Mouse (Mus musculus) ES-E14 (cell line): ENCODE results near the gene Cfl1. TPM values are rescaled to one million over a fixed set of nuclear protein-coding genes. Genes with fewer than 3 reads are reported as not detected.
"Not testable (repeated sequence)": the region's sequence is repeated elsewhere in the genome, so short reads cannot be mapped to it uniquely, and the experiment has no call there.

ENCODE experiments used
- DNase-seq: peaks from one replicate; pipeline ENCODE4 v3.0.0-alpha.2; 2013; ENCODE audit warnings: low read depth, low spot score
- H3K27ac ChIP-seq: 2 replicates; pipeline ENCODE4 v1.5.1; 2012; ENCODE audit warnings: low read depth, mild to moderate bottlenecking, low read length, moderate library complexity, mixed read lengths; ENCODE audit not compliant: poor library complexity, insufficient read depth, severe bottlenecking
- H3K36me3 ChIP-seq: 2 replicates; pipeline ENCODE4 v1.6.1; 2012; ENCODE audit warnings: mild to moderate bottlenecking, low read length, moderate library complexity, mixed read lengths; ENCODE audit not compliant: control insufficient read depth, poor library complexity, insufficient read depth, severe bottlenecking
- H3K4me1 ChIP-seq, 2 experiments: fragments of 150-350 bp in 1 of 2; sonication (generic) in 1 of 2; 2 replicates each; pipeline ENCODE4 v1.6.1; 2012; ENCODE audit warnings: low read length in 2 of 2, mild to moderate bottlenecking in 1 of 2, mixed read lengths in 1 of 2; ENCODE audit not compliant: control insufficient read depth in 2 of 2, insufficient read depth in 2 of 2, poor library complexity in 1 of 2
- H3K4me3 ChIP-seq, 2 experiments: fragments of 150-350 bp in 1 of 2; sonication (generic) in 1 of 2; 2 replicates each; pipeline ENCODE4 v1.5.1; 2012; ENCODE audit warnings: low read length in 2 of 2, low read depth in 1 of 2, mild to moderate bottlenecking in 1 of 2, mixed read lengths in 1 of 2; ENCODE audit not compliant: insufficient read depth in 1 of 2, poor library complexity in 1 of 2, severe bottlenecking in 1 of 2
- H3K9ac ChIP-seq: 2 replicates; pipeline ENCODE4 v1.6.1; 2012; ENCODE audit warnings: low read depth, mild to moderate bottlenecking, low read length, mixed read lengths; ENCODE audit not compliant: poor library complexity, insufficient read depth, severe bottlenecking
- H3K9me3 ChIP-seq: fragments of 150-350 bp; sonication (generic); 2 replicates; pipeline ENCODE4 v1.6.1; 2012; ENCODE audit warnings: low read depth, mild to moderate bottlenecking, low read length; ENCODE audit not compliant: control insufficient read depth, insufficient read depth
- CHD2 ChIP-seq: IDR thresholded peaks from 2 replicates; pipeline ENCODE4 v1.6.1; 2014; ENCODE audit warnings: mild to moderate bottlenecking, low read depth, low read length, inconsistent platforms
- HCFC1 ChIP-seq: IDR thresholded peaks from 2 replicates; pipeline ENCODE4 v1.6.1; 2012; ENCODE audit warnings: low read length, inconsistent platforms, borderline replicate concordance; ENCODE audit not compliant: insufficient read depth
- MAFK ChIP-seq: IDR thresholded peaks from 2 replicates; pipeline ENCODE4 v1.6.1; 2014; ENCODE audit warnings: mild to moderate bottlenecking, low read depth, low read length, inconsistent platforms; ENCODE audit not compliant: insufficient read depth
- ZC3H11A ChIP-seq: IDR thresholded peaks from 2 replicates; pipeline ENCODE4 v1.6.1; 2012; ENCODE audit warnings: low read depth, mild to moderate bottlenecking, inconsistent platforms, low read length, borderline replicate concordance
- ZNF384 ChIP-seq: IDR thresholded peaks from 2 replicates; pipeline ENCODE4 v1.6.1; 2012; ENCODE audit warnings: low read depth, low read length, inconsistent platforms
- in situ Hi-C, 2 experiments: fragments of 600-800 bp; cut with MboI; formaldehyde crosslinking; loops; one replicate each; pipeline ENCODE4 v1.15.1; 2025; ENCODE audit warnings: low sequenced_read_pairs in 2 of 2, inconsistent platforms in 1 of 2; ENCODE audit not compliant: unreplicated experiment in 2 of 2
- total RNA-seq: library from RNA; depleted of rRNA; stranded (reverse); fragments of 300-350 nt; gene quantifications from 2 replicates; pipeline ENCODE4 v1.2.3, GENCODE M21; 2012

The Cfl1 gene
- total RNA-seq, 1 experiment, result 955 TPM

DNA sequence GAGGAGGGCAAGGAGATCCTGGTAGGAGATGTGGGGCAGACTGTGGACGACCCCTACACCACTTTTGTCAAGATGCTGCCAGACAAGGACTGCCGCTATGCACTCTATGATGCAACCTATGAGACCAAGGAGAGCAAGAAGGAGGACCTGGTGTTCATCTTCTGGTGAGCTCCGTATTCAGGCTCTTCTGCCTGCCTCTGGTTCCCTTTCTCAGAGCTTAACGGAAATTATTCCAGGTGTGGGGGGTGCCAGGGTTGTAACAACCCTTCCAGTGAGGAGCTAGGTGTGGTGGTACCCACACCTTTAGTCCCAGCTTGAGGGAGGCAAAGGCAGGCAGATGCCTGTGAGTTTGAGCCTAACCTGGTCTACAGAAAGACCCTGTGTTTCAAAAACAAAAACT is 2.4 kb downstream of the Cfl1 start:
- peaks cover 2 to 21% of the 10 kb centered on the region in 2 experiments; a peak in 3 of 4 replicates for H3K4me1 ChIP-seq
- in situ Hi-C loops, result no loop called here
- H3K9ac ChIP-seq, result no peak overlapping the region
- TF ChIP-seq ZNF384 (no peak), MAFK (no peak), HCFC1 (no peak), ZC3H11A (no peak)
- H3K27ac ChIP-seq, result no peak overlapping the region
- DNase-seq, result no peak
- H3K9me3 ChIP-seq, result no peaks in the 10 kb centered on the region
- H3K36me3 ChIP-seq, result peaks cover 37% of the 10 kb centered on the region
- H3K4me3 ChIP-seq, result no peak overlapping the region

DNA sequence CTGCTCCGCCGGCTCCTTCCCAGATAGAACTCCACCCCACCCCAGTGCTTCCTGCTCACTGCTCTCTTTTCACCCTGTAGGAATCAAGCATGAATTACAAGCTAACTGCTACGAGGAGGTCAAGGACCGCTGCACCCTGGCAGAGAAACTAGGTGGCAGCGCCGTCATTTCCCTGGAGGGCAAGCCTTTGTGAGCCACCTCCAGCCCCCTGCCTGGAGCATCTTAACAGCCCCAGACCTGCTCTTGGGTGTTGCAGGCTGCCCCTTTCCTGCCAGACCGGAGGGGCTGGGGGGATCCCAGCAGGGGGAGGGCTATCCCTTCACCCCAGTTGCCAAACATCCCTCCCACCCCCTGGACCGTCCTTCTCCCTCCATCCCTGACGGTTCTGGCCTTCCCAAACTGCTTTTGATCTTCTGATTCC is 3.1 kb downstream of the Cfl1 start:
- H3K27ac ChIP-seq, H3K9ac ChIP-seq, H3K4me3 ChIP-seq, H3K9me3 ChIP-seq, in situ Hi-C loops, DNase-seq: not testable (repeated sequence)
- Histone ChIP-seq H3K4me1 (peaks cover 2 to 23% of the 10 kb centered on the region in 2 experiments; a peak in 3 of 4 replicates), H3K36me3 (peaks cover 37% of the 10 kb centered on the region)

DNA sequence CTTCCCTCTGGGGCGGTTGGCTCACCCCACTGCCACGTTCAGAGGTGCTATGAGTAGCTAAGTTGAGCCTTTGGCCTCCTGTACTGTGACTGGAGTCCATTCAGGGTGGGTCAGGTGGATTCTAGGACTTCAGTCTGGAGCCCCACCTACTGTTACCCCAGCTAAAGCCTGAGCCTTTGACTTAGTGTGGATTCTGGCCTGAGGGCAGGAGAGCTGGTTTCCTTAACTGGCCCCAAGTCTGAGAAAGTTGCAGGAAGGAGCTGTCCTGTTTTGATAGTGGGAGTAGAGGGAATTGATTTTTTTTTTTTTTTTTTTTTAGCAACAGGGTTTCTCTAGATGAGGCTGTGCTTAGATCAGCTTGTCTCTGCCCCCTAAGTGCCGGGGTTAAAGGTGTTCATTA is 4.1 kb downstream of the Cfl1 start:
- no peak for TF ChIP-seq CHD2
- peak; percentile 55; the same call in 1 of the 2 replicates for TF ChIP-seq ZNF384
- H3K9ac ChIP-seq, result no peak overlapping the region
- in situ Hi-C loops, result no loop called here
- peaks cover 2 to 21% of the 10 kb centered on the region in 2 experiments; a peak in 3 of 4 replicates for H3K4me1 ChIP-seq
- no peak overlapping the region for H3K27ac ChIP-seq
- peaks cover 37% of the 10 kb centered on the region for H3K36me3 ChIP-seq
- DNase-seq, result no peak
- no peak overlapping the region for H3K4me3 ChIP-seq
- H3K9me3 ChIP-seq, result no peaks in the 10 kb centered on the region

DNA sequence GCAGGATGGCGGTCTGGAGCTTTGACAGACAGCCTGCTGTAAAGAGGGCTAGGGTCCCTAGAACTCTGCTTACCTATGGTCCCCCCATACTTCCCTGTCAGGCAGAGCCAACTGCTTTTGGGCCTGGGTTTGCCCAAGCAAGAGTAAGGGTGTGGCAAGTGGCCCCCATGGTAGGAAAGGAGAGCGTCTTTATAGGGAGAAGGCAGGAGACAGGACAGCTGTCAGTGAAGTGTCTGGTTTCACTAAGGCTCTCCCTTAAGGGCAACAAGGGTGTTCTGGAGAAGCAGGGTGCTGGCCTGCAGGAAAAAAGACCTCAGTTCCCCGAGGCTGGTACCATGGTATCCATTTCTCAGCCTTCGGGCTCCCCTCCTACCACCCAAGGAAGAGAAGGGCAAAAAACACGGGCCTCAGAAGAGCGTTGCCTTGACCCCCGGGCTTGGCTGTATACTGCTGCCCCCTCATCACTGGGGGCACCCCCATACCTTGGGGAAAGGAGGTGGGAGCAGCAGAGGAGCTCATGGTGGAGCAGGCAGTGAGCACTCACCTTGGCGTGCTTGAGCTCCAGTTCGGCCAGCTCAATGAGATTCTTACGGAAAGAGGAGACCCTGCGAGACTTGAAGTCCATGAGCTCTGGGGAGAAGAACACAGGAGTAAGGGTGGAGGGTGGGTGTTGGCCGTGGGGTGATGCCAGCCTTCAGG is 5.2 kb downstream of the Cfl1 start:
- in situ Hi-C loops, result no loop called here
- H3K36me3 ChIP-seq, result peaks cover 37% of the 10 kb centered on the region
- H3K27ac ChIP-seq, result no peak overlapping the region
- DNase-seq, result no peak
- no peaks in the 10 kb centered on the region for H3K9me3 ChIP-seq
- TF ChIP-seq CHD2 (no peak), MAFK (no peak)
- H3K4me1 ChIP-seq, result peaks cover 2 to 21% of the 10 kb centered on the region in 2 experiments; a peak in 3 of 4 replicates
- no peak overlapping the region for H3K4me3 ChIP-seq
- no peak overlapping the region for H3K9ac ChIP-seq

DNA sequence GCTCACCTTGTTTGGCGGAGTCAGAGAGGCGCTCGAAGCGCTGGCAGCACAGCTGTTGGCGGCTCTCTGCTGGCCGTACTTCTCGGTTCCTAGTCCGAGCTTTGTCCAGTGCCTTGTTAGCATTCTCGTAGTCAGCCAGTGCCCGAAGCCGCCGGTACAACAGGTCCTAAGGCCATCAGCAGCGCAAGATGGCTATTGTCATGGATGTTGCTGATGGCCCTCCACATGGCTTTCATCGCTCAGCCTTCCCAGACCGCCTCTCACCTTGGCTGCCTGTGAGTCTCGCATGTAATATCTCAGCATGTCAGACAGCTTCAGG is 5.8 kb downstream of the Cfl1 start:
- Histone ChIP-seq H3K9ac (no peak overlapping the region), H3K27ac (no peak overlapping the region), H3K4me1 (peaks cover 2 to 21% of the 10 kb centered on the region in 2 experiments; a peak in 3 of 4 replicates), H3K9me3 (no peaks in the 10 kb centered on the region), H3K36me3 (peaks cover 37% of the 10 kb centered on the region), H3K4me3 (no peak overlapping the region)
- no peak for TF ChIP-seq MAFK
- TF ChIP-seq CHD2, result no peak
- no peak for TF ChIP-seq HCFC1
- no peak for TF ChIP-seq ZC3H11A
- TF ChIP-seq ZNF384, result no peak
- no peak for DNase-seq
- in situ Hi-C loops, result no loop called here
